In genomic region chr6:29278513-29279267, GRCm38 (mm10) we compare ENCODE assay signal across 9 mouse cellular contexts. TPM values are rescaled to one million over a fixed set of nuclear protein-coding genes. Genes with fewer than 3 reads are reported as not detected.
DNase-seq lines count a peak whose midpoint lies in the region.
"Had no signal": no experiment of that assay in that cellular context is flagged by ENCODE, and none has a peak within 500 bp of the region (broad histone marks: within the 10 kb centered on the region; RNA-seq: fewer than 3 reads in every experiment).

No protein-coding gene starts in this region.

- peak; percentile 35 for DNase-seq in gastrocnemius, postnatal 10 days
- no peak for DNase-seq in gastrocnemius, postnatal 36 days
- DNase-seq in R1 (ENCODE audit: low read depth, low spot score) = peak; percentile 74
- peak; percentile 80 for DNase-seq in embryo, embryonic 11 days
- DNase-seq in heart, postnatal 4 days = peak; percentile 70
- peak; percentile 8 to 66 for DNase-seq in layer of hippocampus, postnatal 14 days (ENCODE audit: low spot score in 2 of 2)
- peak; percentile 43 for DNase-seq in skeletal muscle tissue, adult 2 months (ENCODE audit: low read depth, low spot score)

- H3K4me1 ChIP-seq in megakaryocyte, embryonic 14.5 days = peaks cover 40% of the 10 kb centered on the region

- intact Hi-C loops in gastrocnemius, postnatal 36 days (cut with DNase I) = loop anchor here (2.0 kb wide), 3 partner anchors 38 to 108 kb away; no protein-coding TSS in a partner anchor

- H3K36me3 ChIP-seq in megakaryocyte, embryonic 14.5 days (replicated peaks; ENCODE audit: low read length) = peaks cover 34% of the 10 kb centered on the region

- no peaks in the 10 kb centered on the region for H3K9me3 ChIP-seq in megakaryocyte, embryonic 14.5 days
- H3K9me3 ChIP-seq: embryonic facial prominence, embryonic 12.5 days had no signal

- peaks cover 9% of the 10 kb centered on the region for H3K27me3 ChIP-seq in megakaryocyte, embryonic 14.5 days (replicated peaks)
- H3K27me3 ChIP-seq: embryonic facial prominence, embryonic 12.5 days had no signal

- peak overlapping the region; percentile 82 for H3K4me3 ChIP-seq in megakaryocyte, embryonic 14.5 days (replicated peaks)
- H3K4me3 ChIP-seq: embryonic facial prominence, embryonic 12.5 days had no signal

RNA-seq across cellular contexts. Expression of gene Fam71f2, which starts 0.7 kb away (rescaled TPM):
- total RNA-seq in gastrocnemius, postnatal 10 days (2021) = under 1 TPM in 1 of 2 experiments, not detected in 1; 0.27 TPM
- not detected for total RNA-seq in gastrocnemius, postnatal 36 days (2021)
- under 1 TPM in 1 of 2 experiments, not detected in 1; 0.32 TPM for total RNA-seq in heart, postnatal 4 days (2021)
- total RNA-seq in layer of hippocampus, postnatal 14 days (2021) = under 1 TPM in 1 of 2 experiments, not detected in 1; 0.43 TPM
- not detected in 2 replicates for polyA plus RNA-seq in megakaryocyte, embryonic 14.5 days (2012; ENCODE audit: insufficient read depth, low replicate concordance)

RNA-seq across cellular contexts. Expression of gene Hilpda, which starts 6.4 kb away (rescaled TPM):
- 1 to 10 TPM; 6.9 to 8.8 TPM for total RNA-seq in gastrocnemius, postnatal 10 days (2021)
- total RNA-seq in gastrocnemius, postnatal 36 days (2021) = 1 to 10 TPM; 3.2 to 3.4 TPM
- 1 to 10 TPM; 9.0 to 9.6 TPM for total RNA-seq in heart, postnatal 4 days (2021)
- 1 to 10 TPM; 5.9 to 6.4 TPM for total RNA-seq in layer of hippocampus, postnatal 14 days (2021)
- polyA plus RNA-seq in megakaryocyte, embryonic 14.5 days (2012; ENCODE audit: insufficient read depth, low replicate concordance) = 14.3 and 43.1 TPM in 2 replicates

RNA-seq across cellular contexts. Expression of gene Fam71f1, which starts 40.2 kb away (rescaled TPM):
- total RNA-seq in gastrocnemius, postnatal 10 days (2021) = not detected
- not detected for total RNA-seq in gastrocnemius, postnatal 36 days (2021)
- total RNA-seq in heart, postnatal 4 days (2021) = not detected
- not detected for total RNA-seq in layer of hippocampus, postnatal 14 days (2021)
- polyA plus RNA-seq in megakaryocyte, embryonic 14.5 days (2012; ENCODE audit: insufficient read depth, low replicate concordance) = not detected in 2 replicates

Comparison
In these comparisons a context has a peak if more than half of its experiments do, and no peak if none do; other contexts are left out.
1. DNase-seq: peak in gastrocnemius, postnatal 10 days (single experiment), R1 (single experiment), embryo, embryonic 11 days (single experiment), heart, postnatal 4 days (single experiment), layer of hippocampus, postnatal 14 days (2 of 2) and skeletal muscle tissue, adult 2 months (single experiment); none in gastrocnemius, postnatal 36 days (0 of 2).